In the genomic region with DNA sequence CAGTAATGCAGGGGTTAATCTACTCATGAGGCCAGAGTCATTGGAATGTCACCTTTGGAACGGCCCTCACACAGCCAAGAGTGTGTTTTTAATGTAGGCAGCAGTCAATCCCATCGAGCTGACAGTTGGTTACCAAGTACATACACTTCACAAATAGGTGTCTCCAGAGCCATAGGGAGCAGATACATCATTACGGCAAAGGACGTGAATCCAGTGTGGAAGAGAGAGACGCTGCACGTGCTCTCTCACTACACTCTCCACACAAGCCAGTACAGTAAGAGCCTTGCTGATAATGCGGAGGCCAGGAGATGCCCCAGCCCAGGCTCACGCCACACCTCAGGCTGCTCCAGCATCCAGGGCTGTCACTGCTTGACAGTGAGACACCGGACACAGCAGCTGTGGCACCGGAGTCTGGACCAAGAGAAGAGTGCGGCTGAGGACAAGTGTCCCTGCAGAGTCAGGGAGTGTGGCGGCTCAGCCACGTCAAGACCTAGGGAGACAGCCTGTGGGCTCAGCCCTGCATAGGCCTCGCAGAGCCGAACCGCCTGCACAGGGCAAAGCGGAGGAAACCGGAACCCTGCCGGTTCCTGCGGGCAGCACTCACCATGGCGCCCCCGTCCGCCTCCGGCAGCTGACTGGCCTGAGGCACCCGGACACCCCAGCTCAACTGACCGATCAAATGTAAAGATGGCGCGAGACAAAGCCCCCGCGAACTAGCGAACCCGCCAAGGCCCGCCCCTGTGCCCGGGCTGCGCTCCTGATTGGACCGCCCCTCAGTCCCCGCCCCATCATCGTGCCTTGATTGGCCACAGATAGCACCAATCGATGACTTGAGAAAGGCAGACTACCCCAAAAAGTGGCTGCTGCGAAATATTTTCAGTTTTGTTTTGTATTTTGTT, we compare ENCODE assay signal across 8 mouse cellular contexts. TPM values are rescaled to one million over a fixed set of nuclear protein-coding genes. Genes with fewer than 3 reads are reported as not detected.
DNase-seq lines count a peak whose midpoint lies in the region; ATAC-seq lines count a peak whose summit lies in the region.

A gene (minus strand): TSS at position 715 of the 899 bp plus-strand sequence.

- no peaks in the 10 kb centered on the region for H3K9me3 ChIP-seq in hindbrain, embryonic 13.5 days

- ATAC-seq in hindbrain, embryonic 13.5 days (ENCODE audit: low FRiP score): peak; percentile 99

- peak within 1 kb of the TSS; percentile 89 for H3K27ac ChIP-seq in hindbrain, embryonic 13.5 days

- H3K9ac ChIP-seq in hindbrain, embryonic 13.5 days: peak within 1 kb of the TSS; percentile 92

- no peaks in the 10 kb centered on the region for H3K27me3 ChIP-seq in hindbrain, embryonic 13.5 days

- peak within 1 kb of the TSS; percentile 81 for H3K4me2 ChIP-seq in hindbrain, embryonic 13.5 days

- under 1% methylated on average over 40 of the region's 40 CpGs for WGBS in hindbrain, embryonic 13.5 days

- H3K36me3 ChIP-seq in hindbrain, embryonic 13.5 days: peaks cover 17% of the 10 kb centered on the region

- DNase-seq in R1 (ENCODE audit: low read depth, low spot score): peak; percentile 93
- peak; percentile 99 for DNase-seq in cerebellum, postnatal 14 days
- DNase-seq in frontal cortex, postnatal 14 days (ENCODE audit: low spot score in 2 of 2): peak; percentile 92 to 96
- peak; percentile 94 to 96 for DNase-seq in layer of hippocampus, postnatal 25 days (ENCODE audit: extremely low spot score in 1 of 2, low spot score in 1 of 2)
- DNase-seq in lung, postnatal 14 days: peak; percentile 98
- DNase-seq in ovary, postnatal 36 days (ENCODE audit: low spot score): peak; percentile 94
- DNase-seq in thymus, postnatal 14 days: peak; percentile 98

- peak within 1 kb of the TSS; percentile 81 for H3K4me3 ChIP-seq in hindbrain, embryonic 13.5 days

- H3K4me1 ChIP-seq in hindbrain, embryonic 13.5 days (replicated peaks): peaks cover 19% of the 10 kb centered on the region

RNA-seq across cellular contexts. Expression of the gene that starts here (rescaled TPM):
- polyA plus RNA-seq in hindbrain, embryonic 13.5 days (2015; fragmentation: Nextera tagmentation; extraction: Ambion mirVana): 5.0 and 5.7 TPM in 2 replicates
- 1 to 10 TPM; 9.2 to 9.3 TPM for total RNA-seq in layer of hippocampus, postnatal 25 days (2021)

Comparison
In these comparisons a context has a peak if more than half of its experiments do, and no peak if none do; other contexts are left out.
1. Peak in every context shown above with its lines: DNase-seq, ATAC-seq, H3K4me3 ChIP-seq and H3K27ac ChIP-seq.